Mouse (Mus musculus): ENCODE measurements around the gene Chd2. TPM values are rescaled to one million over a fixed set of nuclear protein-coding genes. Genes with fewer than 3 reads are reported as not detected.

Gene Chd2
- polyA plus RNA-seq, 1 experiment from 2014 or later = 61.7 TPM

DNA sequence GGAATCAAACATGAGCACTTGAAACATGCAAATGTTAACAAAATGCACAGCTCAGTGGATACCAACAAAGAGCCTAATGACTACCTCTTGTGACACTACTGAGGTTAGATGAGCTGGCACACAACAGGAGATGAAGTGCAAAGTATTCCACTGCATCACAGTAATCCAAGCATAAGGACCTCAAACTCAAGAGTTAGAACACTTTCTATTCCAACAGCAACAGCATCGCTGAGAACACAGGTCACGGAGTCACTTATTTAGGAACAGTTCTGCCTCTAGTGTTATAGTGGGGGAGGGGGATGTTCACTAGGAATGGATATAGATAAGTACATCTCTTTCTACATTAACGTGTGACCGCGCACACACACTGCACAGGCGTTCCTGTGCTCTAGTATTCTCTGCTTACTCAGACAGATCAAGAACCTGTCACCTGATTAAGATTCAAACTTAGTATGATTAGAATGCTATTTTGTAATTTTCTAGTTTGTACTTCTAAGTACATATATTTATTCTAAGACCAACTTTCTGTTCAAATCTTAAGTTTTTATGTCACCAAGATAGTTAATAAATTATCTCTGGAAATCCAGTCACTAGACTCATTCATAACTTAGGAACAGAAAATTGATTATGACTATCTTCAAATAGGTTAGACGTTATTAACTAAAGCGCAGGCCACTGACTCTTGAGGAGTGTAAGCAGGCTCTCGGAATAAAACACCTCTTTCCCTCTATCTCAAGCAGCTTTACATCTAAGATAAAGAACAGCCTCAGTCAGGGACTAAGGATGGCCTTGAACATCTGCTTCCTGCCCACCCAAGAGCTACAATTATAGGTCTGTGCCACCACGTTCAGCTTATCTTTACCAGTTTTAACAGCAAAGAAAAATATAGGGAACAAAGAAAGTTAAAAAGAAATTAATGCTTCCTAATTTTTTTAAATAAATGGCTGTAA is 5.2 kb upstream of the Chd2 start:
- 75% methylated on average over 10 of the region's 10 CpGs for WGBS
- H3K9me3 ChIP-seq (replicated peaks) = no peaks in the 10 kb centered on the region
- no peak for ATAC-seq (replicated peaks; ENCODE audit: low FRiP score)
- H3K4me1 ChIP-seq = peaks cover 19% of the 10 kb centered on the region; the same call in 1 of the 2 replicates
- H3K27ac ChIP-seq = no peak overlapping the region
- no peak overlapping the region for H3K4me3 ChIP-seq (replicated peaks)
- 0 out of 2 replicates have a peak overlapping the region, but pooled peaks have one; percentile 5 for H3K4me2 ChIP-seq
- no peak overlapping the region for H3K9ac ChIP-seq
- no peaks in the 10 kb centered on the region for H3K27me3 ChIP-seq
- peaks cover 53% of the 10 kb centered on the region for H3K36me3 ChIP-seq

DNA sequence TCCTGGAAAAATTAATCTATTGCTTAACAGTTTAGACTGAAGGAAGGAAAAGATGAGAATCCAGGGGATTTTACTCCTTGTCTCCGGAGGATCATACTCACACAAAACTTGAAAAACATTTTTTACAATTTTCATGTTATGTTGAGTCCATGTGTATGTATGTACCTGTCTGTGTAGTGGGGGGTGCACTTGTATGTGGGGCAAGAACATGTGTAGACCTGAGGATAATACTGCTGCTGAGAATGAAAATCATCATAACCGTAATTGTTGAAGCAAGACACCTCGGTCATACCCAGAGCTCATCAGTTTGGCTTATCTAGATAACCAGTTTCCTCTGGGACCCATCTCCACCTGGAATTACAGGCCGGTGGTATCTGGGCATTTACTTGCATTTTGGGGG is 3.4 kb upstream of the Chd2 start:
- no peaks in the 10 kb centered on the region for H3K9me3 ChIP-seq (replicated peaks)
- no peaks in the 10 kb centered on the region for H3K27me3 ChIP-seq
- 95% methylated on average over 4 of the region's 4 CpGs for WGBS
- H3K9ac ChIP-seq = no peak overlapping the region
- no peak overlapping the region for H3K27ac ChIP-seq
- no peak overlapping the region for H3K4me3 ChIP-seq (replicated peaks)
- peaks cover 42% of the 10 kb centered on the region for H3K36me3 ChIP-seq
- no peak overlapping the region for H3K4me2 ChIP-seq
- no peak for ATAC-seq (replicated peaks; ENCODE audit: low FRiP score)
- peaks cover 17% of the 10 kb centered on the region; the same call in 1 of the 2 replicates for H3K4me1 ChIP-seq

DNA sequence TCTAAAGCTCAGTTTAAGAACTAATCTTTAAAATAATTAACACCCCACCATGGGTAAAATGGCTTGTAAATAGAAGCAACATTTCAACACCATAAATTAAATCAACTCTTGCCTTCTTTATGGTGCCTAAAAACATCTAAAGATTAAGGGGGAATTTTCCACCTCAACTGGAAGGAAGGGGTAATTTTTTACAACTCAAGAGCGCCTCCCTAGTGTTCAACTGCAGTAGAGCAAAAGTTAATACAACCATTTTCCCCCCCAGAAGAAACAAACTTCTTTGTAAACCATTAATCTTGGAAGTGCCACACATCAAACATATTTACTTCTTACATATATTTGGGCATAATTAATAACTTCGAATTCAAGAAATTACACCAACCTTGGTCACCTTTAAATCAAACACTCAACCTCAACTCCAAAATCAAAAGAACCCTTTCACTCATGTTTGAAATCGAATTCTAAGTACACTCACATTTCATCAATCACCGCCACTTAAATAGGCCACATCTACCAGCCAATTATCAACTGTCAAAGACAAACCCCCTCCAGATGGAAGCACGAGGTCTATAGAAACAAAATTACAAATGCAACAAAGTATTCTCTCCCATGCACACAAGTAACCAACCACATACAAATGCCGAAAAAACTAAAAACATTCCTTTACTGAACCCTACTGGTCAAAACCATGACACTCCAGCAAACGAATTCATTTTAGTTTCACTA is 662 bp upstream of the Chd2 start:
- 83% methylated on average over 7 of the region's 7 CpGs for WGBS
- Histone ChIP-seq H3K36me3 (peaks cover 24% of the 10 kb centered on the region), H3K27ac (peak overlapping the region; percentile 100), H3K4me1 (peaks cover 10% of the 10 kb centered on the region; the same call in 1 of the 2 replicates), H3K4me3 (replicated peaks) (peak overlapping the region; percentile 68), H3K9me3 (replicated peaks) (no peaks in the 10 kb centered on the region), H3K9ac (no peak overlapping the region), H3K4me2 (peak overlapping the region; percentile 54), H3K27me3 (no peaks in the 10 kb centered on the region)
- no peak for ATAC-seq (replicated peaks; ENCODE audit: low FRiP score)

GRCm38 (mm10) chr7:73541079-73541390 is 595 bp downstream of the Chd2 start:
- Histone ChIP-seq H3K9me3 (replicated peaks) (no peaks in the 10 kb centered on the region), H3K4me1 (peaks cover 10% of the 10 kb centered on the region), H3K27ac (peak overlapping the region; percentile 100), H3K36me3 (peaks cover 16% of the 10 kb centered on the region), H3K4me3 (replicated peaks) (peak overlapping the region; percentile 68), H3K9ac (peak overlapping the region; percentile 86), H3K27me3 (no peaks in the 10 kb centered on the region), H3K4me2 (peak overlapping the region; percentile 57)
- ATAC-seq (replicated peaks; ENCODE audit: low FRiP score) = no peak
- under 1% methylated on average over 4 of the region's 4 CpGs for WGBS

DNA sequence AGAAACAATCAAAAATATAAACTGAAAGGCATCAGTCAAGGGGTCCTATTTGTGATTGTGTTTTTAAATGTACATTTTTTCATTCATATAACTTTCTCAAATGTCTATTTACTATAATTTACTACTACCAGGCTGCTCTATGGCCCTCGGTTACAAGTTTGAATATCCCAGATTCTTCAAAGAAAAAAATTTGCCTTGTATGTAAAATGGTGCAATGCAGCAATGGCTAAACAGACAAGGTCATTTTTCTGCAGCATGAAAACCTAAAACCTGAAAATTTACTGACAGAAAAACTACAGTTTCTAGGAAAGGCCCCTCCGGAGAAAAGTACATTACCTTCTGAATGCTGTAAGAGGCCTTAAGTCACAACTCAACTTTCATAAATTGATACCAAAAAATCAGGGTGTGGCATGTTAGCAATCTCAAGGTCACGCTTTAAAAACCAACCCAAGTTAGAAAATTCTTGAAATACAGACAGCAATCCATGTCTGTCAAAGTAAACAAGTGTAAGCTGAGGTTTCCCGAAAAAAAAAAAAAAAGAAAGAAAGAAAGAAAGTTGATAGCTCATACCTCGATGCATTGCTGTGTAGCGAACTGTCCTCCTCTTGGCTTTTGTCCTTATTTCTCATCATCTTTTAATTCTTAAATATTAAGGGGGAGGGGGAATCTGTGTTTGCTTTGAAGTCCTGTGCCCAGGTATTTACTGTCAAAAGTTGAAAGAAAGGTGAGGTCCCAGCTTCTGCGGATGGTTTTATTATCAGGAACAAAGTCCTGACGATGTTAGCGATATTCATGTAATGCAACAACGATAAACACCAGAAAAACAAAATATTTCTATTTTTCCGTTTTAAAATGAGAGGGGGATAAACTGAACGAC is 1.2 kb downstream of the Chd2 start:
- peak overlapping the region; percentile 57 for H3K4me2 ChIP-seq
- peaks cover 16% of the 10 kb centered on the region for H3K36me3 ChIP-seq
- peak overlapping the region; percentile 64 for H3K9ac ChIP-seq
- H3K27me3 ChIP-seq = no peaks in the 10 kb centered on the region
- H3K4me1 ChIP-seq = peaks cover 16% of the 10 kb centered on the region
- no peaks in the 10 kb centered on the region for H3K9me3 ChIP-seq (replicated peaks)
- WGBS = under 1% methylated on average over 12 of the region's 12 CpGs
- ATAC-seq (replicated peaks; ENCODE audit: low FRiP score) = no peak
- peak overlapping the region; percentile 68 for H3K4me3 ChIP-seq (replicated peaks)
- H3K27ac ChIP-seq = peak overlapping the region; percentile 82

DNA sequence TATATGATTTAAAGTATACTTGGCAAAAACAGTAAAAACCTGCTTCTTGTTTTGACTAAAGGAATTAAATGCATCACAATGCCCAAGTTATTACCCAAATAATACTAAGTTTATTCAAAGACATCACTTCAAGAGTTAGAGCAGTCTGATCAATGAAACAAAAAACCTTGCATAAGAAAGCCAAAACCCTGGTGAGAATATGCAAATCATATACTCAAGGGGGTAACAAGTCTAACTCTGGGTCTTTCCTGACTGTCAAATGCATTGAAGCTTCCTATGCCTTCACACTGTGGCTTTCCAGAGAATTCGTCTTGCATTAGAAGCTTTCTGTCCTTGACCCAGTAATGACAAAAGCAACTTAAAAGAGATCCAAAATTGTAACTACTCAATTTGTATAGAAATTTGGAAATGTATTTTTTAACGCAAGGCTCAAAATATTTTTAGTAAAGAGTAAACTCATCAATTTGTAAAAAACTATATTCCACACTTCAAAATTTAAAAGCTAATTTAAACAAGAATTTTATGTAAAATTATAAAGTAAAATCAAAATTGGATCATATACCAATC is 2.4 kb downstream of the Chd2 start:
- Histone ChIP-seq H3K9me3 (replicated peaks) (no peaks in the 10 kb centered on the region), H3K27me3 (no peaks in the 10 kb centered on the region), H3K4me2 (peak overlapping the region; percentile 57), H3K4me3 (replicated peaks) (peak overlapping the region; percentile 49), H3K9ac (peak overlapping the region; percentile 40), H3K4me1 (peaks cover 24% of the 10 kb centered on the region), H3K27ac (peak overlapping the region; percentile 45), H3K36me3 (peaks cover 16% of the 10 kb centered on the region)
- ATAC-seq (replicated peaks; ENCODE audit: low FRiP score) = no peak
- WGBS = 23% methylated on average over 2 of the region's 2 CpGs

DNA sequence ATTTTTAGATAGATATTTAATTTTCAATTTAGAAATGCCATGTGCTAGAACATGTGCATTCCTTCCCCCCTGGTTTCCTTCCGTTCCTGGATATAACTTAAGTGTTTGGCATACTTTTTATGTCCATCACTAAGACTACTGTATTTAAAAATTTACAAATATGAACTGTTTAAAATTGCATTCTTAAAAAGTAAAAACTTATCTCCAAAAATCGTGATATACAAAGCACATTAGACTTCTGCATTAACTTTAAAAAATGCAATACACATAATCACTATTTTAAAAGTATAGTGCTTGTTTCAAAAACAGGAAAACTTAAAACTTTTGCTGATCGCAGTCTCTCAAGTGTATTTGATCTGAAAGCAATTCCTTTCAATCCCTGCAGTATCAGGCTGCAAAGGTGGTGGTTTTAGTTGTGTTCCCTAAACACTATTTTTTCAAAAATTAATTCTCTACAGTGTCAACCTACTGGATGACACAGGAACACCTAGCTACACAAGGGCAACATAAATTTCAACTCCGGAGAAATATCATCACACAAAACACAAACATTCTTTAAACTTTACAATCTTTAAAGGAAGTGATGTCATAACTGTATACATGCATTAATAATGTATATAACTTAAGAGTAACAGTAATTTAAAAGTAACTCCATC is 3.1 kb downstream of the Chd2 start:
- H3K4me2 ChIP-seq = peak overlapping the region; percentile 57
- whole genome bisulfite sequencing = 9% methylated on average over 4 of the region's 4 CpGs
- H3K36me3 ChIP-seq = peaks cover 20% of the 10 kb centered on the region
- no peaks in the 10 kb centered on the region for H3K27me3 ChIP-seq
- no peaks in the 10 kb centered on the region for H3K9me3 ChIP-seq (replicated peaks)
- peak overlapping the region; percentile 47 for H3K9ac ChIP-seq
- H3K4me1 ChIP-seq = peaks cover 30% of the 10 kb centered on the region
- peak overlapping the region; percentile 96 for H3K27ac ChIP-seq
- ATAC-seq (replicated peaks; ENCODE audit: low FRiP score) = no peak
- peak overlapping the region; percentile 49 for H3K4me3 ChIP-seq (replicated peaks)

DNA sequence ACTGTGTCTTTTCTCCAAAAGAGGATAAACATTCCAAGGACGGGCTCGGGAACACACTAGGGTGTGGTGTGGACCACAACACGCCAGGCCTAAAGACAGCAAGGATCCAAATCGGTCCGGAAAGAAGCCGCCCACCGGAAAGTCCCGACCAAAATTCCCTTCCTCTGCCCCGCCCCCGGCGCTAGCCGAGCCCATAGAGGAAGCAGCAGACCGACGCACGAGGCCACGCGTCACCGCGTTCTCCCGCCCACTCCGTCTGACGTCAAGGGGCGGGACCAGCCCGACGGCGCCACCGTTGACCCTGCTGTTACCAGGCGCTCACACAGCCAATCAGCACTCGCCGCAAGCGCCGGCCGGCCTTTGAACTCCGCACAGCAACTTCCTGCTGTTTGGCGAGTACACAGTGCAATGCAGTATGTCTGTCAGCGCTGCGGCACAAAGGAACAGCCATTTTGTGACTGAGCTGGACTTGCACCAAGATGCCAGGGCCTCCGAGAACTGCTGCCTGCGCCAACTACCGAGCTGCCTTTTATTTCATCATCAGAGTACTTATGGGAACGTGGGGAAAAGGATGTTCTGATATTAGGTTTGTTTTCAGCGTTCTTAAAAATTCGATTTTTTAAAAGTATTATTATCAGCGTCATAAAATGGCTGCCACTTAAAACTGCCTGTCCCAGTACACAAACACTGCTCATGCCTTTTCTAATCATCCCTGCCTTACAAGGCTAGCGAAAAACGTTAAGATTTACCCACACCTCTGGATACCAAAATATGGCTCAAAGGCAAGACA is 3.8 kb downstream of the Chd2 start:
- peak overlapping the region; percentile 96 for H3K27ac ChIP-seq
- peaks cover 16% of the 10 kb centered on the region for H3K36me3 ChIP-seq
- under 1% methylated on average over 46 of the region's 46 CpGs for WGBS
- H3K4me1 ChIP-seq = peaks cover 37% of the 10 kb centered on the region
- H3K27me3 ChIP-seq = no peaks in the 10 kb centered on the region
- no peaks in the 10 kb centered on the region for H3K9me3 ChIP-seq (replicated peaks)
- peak overlapping the region; percentile 49 for H3K4me3 ChIP-seq (replicated peaks)
- peak overlapping the region; percentile 48 for H3K9ac ChIP-seq
- peak overlapping the region; percentile 57 for H3K4me2 ChIP-seq
- peak; percentile 99 for ATAC-seq (replicated peaks; ENCODE audit: low FRiP score)

GRCm38 (mm10) chr7:73537228-73537627 is 4.4 kb downstream of the Chd2 start:
- Histone ChIP-seq H3K4me3 (replicated peaks) (peak overlapping the region; percentile 49), H3K4me1 (peaks cover 39% of the 10 kb centered on the region), H3K27ac (peak overlapping the region; percentile 93), H3K4me2 (peak overlapping the region; percentile 57), H3K36me3 (peaks cover 12% of the 10 kb centered on the region; the same call in 1 of the 2 replicates), H3K9ac (peak overlapping the region; percentile 48), H3K27me3 (no peaks in the 10 kb centered on the region), H3K9me3 (replicated peaks) (no peaks in the 10 kb centered on the region)
- WGBS = 12% methylated on average over 10 of the region's 10 CpGs
- no peak for ATAC-seq (replicated peaks; ENCODE audit: low FRiP score)

DNA sequence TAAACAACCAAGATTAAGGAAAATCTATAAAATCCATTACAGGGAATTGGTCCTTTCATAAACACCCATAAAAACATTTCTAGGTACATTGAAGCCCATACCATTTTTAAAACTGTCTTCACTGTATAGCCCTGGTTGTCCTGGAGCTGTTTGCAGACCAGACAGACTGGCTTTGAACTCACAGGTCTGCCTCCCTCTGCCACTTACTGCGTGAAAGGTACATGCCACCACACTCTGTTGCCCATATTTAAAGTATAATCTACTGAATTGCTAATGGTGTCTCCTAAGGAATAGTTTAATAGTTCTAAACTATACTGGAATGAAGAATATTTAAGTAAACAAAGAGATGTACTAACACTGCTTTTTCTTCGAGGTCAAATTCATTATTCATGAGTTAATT is 5.1 kb downstream of the Chd2 start:
- Histone ChIP-seq H3K4me2 (peak overlapping the region; percentile 57), H3K27ac (peak overlapping the region; percentile 93; the same call in 1 of the 2 replicates), H3K9me3 (replicated peaks) (no peaks in the 10 kb centered on the region), H3K4me1 (peaks cover 44% of the 10 kb centered on the region), H3K27me3 (no peaks in the 10 kb centered on the region), H3K36me3 (peaks cover 15% of the 10 kb centered on the region; the same call in 1 of the 2 replicates), H3K4me3 (replicated peaks) (peak overlapping the region; percentile 49), H3K9ac (no peak overlapping the region)
- no peak for ATAC-seq (replicated peaks; ENCODE audit: low FRiP score)
- 62% methylated on average over 2 of the region's 2 CpGs for WGBS
